Mouse (Mus musculus) ovary, postnatal 36 days (tissue): ENCODE data around the gene Pkhd1.

Experiments
- DNase-seq: peaks from one replicate; pipeline ENCODE4 v3.0.0; 2022; ENCODE audit warnings: low spot score, mixed read lengths

The Pkhd1 gene

GRCm38 (mm10) chr1:20617849-20618530, at the start of gene Pkhd1:
Pkhd1 (minus strand) TSS chr1:20618064.
- DNase-seq: no peak

GRCm38 (mm10) chr1:20667567-20667966, 49.7 kb upstream of the Pkhd1 start:
- no peak for DNase-seq

- DNase-seq: no peak
Measured at GRCm38 (mm10) chr1:20666233-20666632, 48.4 kb upstream of the Pkhd1 start.

- no peak for DNase-seq
Measured at GRCm38 (mm10) chr1:20655085-20655484, 37.2 kb upstream of the Pkhd1 start.

- DNase-seq: no peak
Measured at GRCm38 (mm10) chr1:20653513-20654506, 35.9 kb upstream of the Pkhd1 start.

GRCm38 (mm10) chr1:20634856-20635255, 17.0 kb upstream of the Pkhd1 start:
- no peak for DNase-seq

- no peak for DNase-seq
Measured at GRCm38 (mm10) chr1:20633276-20633869, 15.5 kb upstream of the Pkhd1 start.

GRCm38 (mm10) chr1:20624564-20624963, 6.7 kb upstream of the Pkhd1 start:
- DNase-seq: no peak

GRCm38 (mm10) chr1:20623375-20623774, 5.5 kb upstream of the Pkhd1 start:
- no peak for DNase-seq

- no peak for DNase-seq
Measured at GRCm38 (mm10) chr1:20620611-20621010, 2.7 kb upstream of the Pkhd1 start.

- DNase-seq: no peak
Measured at GRCm38 (mm10) chr1:20619363-20619762, 1.5 kb upstream of the Pkhd1 start.

- no peak for DNase-seq
Measured at GRCm38 (mm10) chr1:20612643-20613042, 5.2 kb downstream of the Pkhd1 start.

- DNase-seq: no peak
Measured at GRCm38 (mm10) chr1:20605489-20605888, 12.4 kb downstream of the Pkhd1 start.

GRCm38 (mm10) chr1:20590488-20590887, 27.4 kb downstream of the Pkhd1 start:
- DNase-seq: no peak

GRCm38 (mm10) chr1:20571469-20571868, 46.4 kb downstream of the Pkhd1 start:
- DNase-seq: no peak

- no peak for DNase-seq
Measured at GRCm38 (mm10) chr1:20569430-20569829, 48.4 kb downstream of the Pkhd1 start.

GRCm38 (mm10) chr1:20558443-20558842, 59.4 kb downstream of the Pkhd1 start:
- no peak for DNase-seq

- DNase-seq: peak; percentile 14
Measured at GRCm38 (mm10) chr1:20554398-20554797, 63.5 kb downstream of the Pkhd1 start.

- DNase-seq: no peak
Measured at GRCm38 (mm10) chr1:20551334-20551733, 66.5 kb downstream of the Pkhd1 start.

GRCm38 (mm10) chr1:20544526-20544925, 73.3 kb downstream of the Pkhd1 start:
- no peak for DNase-seq

- no peak for DNase-seq
Measured at GRCm38 (mm10) chr1:20513364-20514084, 104.3 kb downstream of the Pkhd1 start.

- no peak for DNase-seq
Measured at GRCm38 (mm10) chr1:20498965-20499364, 118.9 kb downstream of the Pkhd1 start.
